Mouse (Mus musculus) Patski (cell line): ENCODE measurements at regions not wholly inside any gene's neighbourhood (a gene's known extent, or its start where the extent isn't known, plus 50 kb on each side); places are given as distances from the start of the nearest gene placed in this dataset.

Experiments used
- ATAC-seq: fragments of 100-300 bp; one replicate; pipeline ENCODE4 v1.8.0; 2021
- CTCF ChIA-PET: fragments of 350-600 bp; sonication (Branson Sonifier 250); formaldehyde crosslinking; loops from one replicate; lab custom pipeline; 2022; ENCODE audit warnings: inconsistent platforms; lab: Charles Lee
- POLR2A ChIA-PET: fragments of 350-600 bp; sonication (Branson Sonifier 250); formaldehyde crosslinking; loops from one replicate; lab custom pipeline; 2022; ENCODE audit warnings: antibody characterized with exemption, inconsistent platforms; lab: Charles Lee
- DNase-seq: peaks from one replicate; pipeline ENCODE4 v3.0.0-alpha.2; 2011; ENCODE audit warnings: low read depth, low spot score
- H3K27me3 ChIP-seq: fragments of 371-371 bp; one replicate; pipeline ENCODE4 v1.5.1; 2021
- CTCF ChIP-seq: fragments of 100-300 bp; IDR thresholded peaks from one replicate; pipeline ENCODE4 v1.5.1; 2021
- in situ Hi-C: fragments of 300-500 bp; cut with MboI; formaldehyde crosslinking; loops from 3 replicates; pipeline ENCODE4 v1.11.1; 2018; ENCODE audit warnings: low pct_unique_long_range_greater_than_20kb, mixed read lengths

GRCm38 (mm10) chr5:80178723-80179122 is 841.2 kb upstream of the Adgrl3 start:
- DNase-seq (no peak), ATAC-seq (no peak)
- POLR2A ChIA-PET = no interaction called here
- TF ChIP-seq CTCF = no peak
- CTCF ChIA-PET = no interaction called here
- no peaks in the 10 kb centered on the region for H3K27me3 ChIP-seq
- in situ Hi-C loops = no loop called here

- H3K27me3 ChIP-seq = no peaks in the 10 kb centered on the region
- no peak for TF ChIP-seq CTCF
- POLR2A ChIA-PET = no interaction called here
- ATAC-seq (no peak), DNase-seq (no peak)
- CTCF ChIA-PET = no interaction called here
- in situ Hi-C loops = no loop called here
These were observed 839.7 kb upstream of the Adgrl3 start for GRCm38 (mm10) chr5:80180280-80180679.

GRCm38 (mm10) chr5:80192418-80192817 is 827.5 kb upstream of the Adgrl3 start:
- DNase-seq = no peak
- ChIA-PET CTCF (no interaction called here), POLR2A (no interaction called here)
- in situ Hi-C loops = no loop called here
- no peak for TF ChIP-seq CTCF
- H3K27me3 ChIP-seq = no peaks in the 10 kb centered on the region
- no peak for ATAC-seq

GRCm38 (mm10) chr5:80199626-80200025 is 820.3 kb upstream of the Adgrl3 start:
- ATAC-seq = no peak
- POLR2A ChIA-PET = no interaction called here
- no peak for DNase-seq
- in situ Hi-C loops = no loop called here
- CTCF ChIA-PET = no interaction called here
- no peak for TF ChIP-seq CTCF
- H3K27me3 ChIP-seq = no peaks in the 10 kb centered on the region

GRCm38 (mm10) chr5:80248530-80249122 is 771.3 kb upstream of the Adgrl3 start:
- ATAC-seq (no peak), DNase-seq (no peak)
- in situ Hi-C loops = no loop called here
- no peak for TF ChIP-seq CTCF
- H3K27me3 ChIP-seq = no peaks in the 10 kb centered on the region
- CTCF ChIA-PET = interaction anchor here (1.6 kb wide), 1 partner anchor 10 kb away, joined by 4 read pairs; no protein-coding TSS in a partner anchor
- POLR2A ChIA-PET = no interaction called here

GRCm38 (mm10) chr5:80251961-80252360 is 768.0 kb upstream of the Adgrl3 start:
- DNase-seq (no peak), ATAC-seq (no peak)
- in situ Hi-C loops = no loop called here
- POLR2A ChIA-PET = no interaction called here
- CTCF ChIA-PET = no interaction called here
- no peak for TF ChIP-seq CTCF
- H3K27me3 ChIP-seq = no peaks in the 10 kb centered on the region

GRCm38 (mm10) chr5:80255046-80255445 is 764.9 kb upstream of the Adgrl3 start:
- CTCF ChIA-PET = no interaction called here
- no peak for TF ChIP-seq CTCF
- in situ Hi-C loops = no loop called here

GRCm38 (mm10) chr5:80274589-80274988 is 745.3 kb upstream of the Adgrl3 start:
- POLR2A ChIA-PET = no interaction called here

More at GRCm38 (mm10) chr5:80255046-80255445, 764.9 kb upstream of the Adgrl3 start:
- POLR2A ChIA-PET = no interaction called here
- ATAC-seq = no peak
- H3K27me3 ChIP-seq = no peaks in the 10 kb centered on the region
- no peak for DNase-seq

GRCm38 (mm10) chr5:80275232-80275866 is 744.6 kb upstream of the Adgrl3 start:
- ChIA-PET CTCF (interaction anchor here (1.0 to 1.1 kb wide), 2 partner anchors 7 to 28 kb away, joined by 3 to 4 read pairs; no protein-coding TSS in a partner anchor), POLR2A (no interaction called here)
- no peaks in the 10 kb centered on the region for H3K27me3 ChIP-seq
- ATAC-seq (no peak), DNase-seq (no peak)
- no peak for TF ChIP-seq CTCF
- in situ Hi-C loops = no loop called here

More at GRCm38 (mm10) chr5:80274589-80274988, 745.3 kb upstream of the Adgrl3 start:
- in situ Hi-C loops = no loop called here
- H3K27me3 ChIP-seq = no peaks in the 10 kb centered on the region
- DNase-seq (no peak), ATAC-seq (no peak)
- CTCF ChIA-PET = no interaction called here
- no peak for TF ChIP-seq CTCF
